Mouse (Mus musculus) c-Kit-positive CD71-positive TER-119-positive erythroid progenitor cells, embryonic 14.5 days (primary cell): ENCODE measurements around the gene Itgb4.

Experiments
- DNase-seq: peaks from one replicate; pipeline ENCODE4 v3.0.0-alpha.2; 2013; ENCODE audit warnings: low spot score

Itgb4 gene

DNA sequence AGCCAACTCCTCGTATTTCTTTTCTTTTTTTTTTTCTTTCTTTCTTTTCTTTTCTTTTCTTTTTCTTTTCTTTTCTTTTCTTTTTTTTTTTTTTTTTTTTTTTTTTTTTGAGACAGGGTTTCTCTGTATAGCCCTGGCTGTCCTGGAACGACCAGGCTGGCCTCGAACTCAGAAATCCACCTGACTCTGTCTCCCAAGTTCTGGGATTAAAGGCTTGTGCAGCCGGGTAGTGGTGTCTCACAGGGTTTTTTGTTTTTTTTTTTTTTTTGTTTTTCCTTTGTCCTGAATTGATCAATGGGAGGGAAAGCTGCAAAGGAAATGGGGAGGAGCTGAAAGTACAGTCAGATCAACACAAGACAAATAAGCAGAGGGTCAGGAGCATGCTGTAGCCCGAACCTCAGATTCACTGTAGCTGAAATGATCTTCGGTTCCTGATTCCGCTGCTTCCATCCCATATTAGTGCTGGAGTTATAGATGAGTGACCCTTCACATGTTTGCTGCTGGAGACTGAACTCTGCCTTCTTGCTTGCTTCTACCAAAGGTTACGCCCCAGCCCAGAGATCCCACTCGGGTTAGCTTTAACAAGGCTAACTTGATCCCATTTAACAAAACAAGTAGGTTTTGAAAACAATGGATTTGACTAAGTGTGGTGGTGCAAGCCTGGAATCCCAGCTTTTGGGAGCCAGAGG is 53.8 kb downstream of the Itgb4 start:
- DNase-seq, result no peak

DNA sequence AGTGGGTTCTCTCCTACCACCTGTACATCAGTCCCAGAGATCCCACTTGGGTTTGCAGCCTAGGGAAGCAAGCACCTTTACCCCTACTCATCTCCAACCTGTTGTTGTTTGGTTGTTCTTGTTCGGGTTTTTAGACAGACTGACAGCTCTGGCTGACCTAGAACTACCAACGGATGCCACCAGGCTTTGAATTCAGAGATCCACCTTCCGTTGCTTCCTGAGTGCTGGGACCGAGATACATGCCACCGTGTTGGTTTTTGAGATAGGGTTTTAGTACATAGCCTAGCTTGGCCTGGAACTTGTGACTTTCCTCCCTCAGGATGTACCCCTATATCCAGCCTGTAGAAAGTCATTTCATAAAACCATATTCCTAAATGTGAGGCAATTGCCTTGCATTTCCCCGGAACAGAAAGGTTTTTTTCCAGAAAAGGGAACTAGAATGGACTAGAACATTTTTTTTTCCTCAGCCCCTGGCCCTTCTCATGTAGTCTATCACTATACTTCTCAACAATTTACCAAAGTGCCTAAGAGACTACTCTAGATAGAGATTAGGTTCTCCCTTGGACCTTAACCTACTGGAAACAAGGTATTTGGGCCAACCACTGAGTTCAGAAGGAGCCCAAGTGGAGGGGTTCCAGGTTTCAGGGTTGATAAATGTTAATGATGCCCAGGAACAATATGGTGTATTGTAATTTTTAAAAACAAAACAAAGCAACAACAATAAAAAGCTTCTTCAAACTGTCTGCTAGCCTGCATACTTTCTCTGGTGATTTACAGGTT is 54.8 kb downstream of the Itgb4 start:
- DNase-seq, result no peak

DNA sequence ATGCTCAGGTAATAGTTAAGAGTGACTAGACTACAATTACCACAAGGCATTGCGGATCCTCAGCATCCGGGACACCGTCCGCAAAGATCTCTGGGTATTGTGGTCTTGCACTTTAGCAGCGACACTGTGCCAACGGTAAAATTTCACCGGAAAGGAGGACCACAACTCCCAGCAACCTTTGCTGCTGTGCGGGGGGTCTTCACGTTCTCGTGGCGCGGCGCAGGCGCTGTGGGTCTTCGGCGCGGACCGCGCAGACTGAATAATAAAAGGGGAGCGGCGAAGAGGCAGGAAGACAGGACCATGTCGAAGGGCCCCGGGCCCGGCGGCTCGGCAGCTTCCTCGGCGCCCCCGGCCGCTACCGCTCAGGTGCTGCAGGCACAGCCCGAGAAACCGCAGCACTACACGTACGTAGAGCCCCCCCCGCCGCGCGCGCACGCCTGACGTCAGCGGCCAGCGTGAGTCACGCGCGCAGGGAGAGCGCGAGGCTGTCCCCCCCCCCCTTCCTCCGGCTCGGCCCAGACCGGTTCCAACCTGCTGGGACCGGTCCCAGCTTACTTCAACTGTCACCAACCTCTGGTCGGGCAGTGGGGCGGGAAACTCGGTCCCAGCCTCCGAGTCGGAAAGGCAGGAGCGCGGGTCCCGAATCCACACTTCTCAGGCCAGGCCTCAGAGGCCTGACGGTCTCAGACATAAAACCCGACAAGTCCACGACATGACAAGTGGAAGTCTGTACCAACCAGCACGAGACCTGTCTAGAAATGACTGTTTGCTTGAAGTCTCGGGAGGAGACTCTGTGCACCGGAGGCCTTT is 55.8 kb downstream of the Itgb4 start, which contains the start of gene Unk:
TSS of gene Unk (plus strand) at position 235 of the 810 bp plus-strand sequence.
- peak; percentile 94 for DNase-seq

DNA sequence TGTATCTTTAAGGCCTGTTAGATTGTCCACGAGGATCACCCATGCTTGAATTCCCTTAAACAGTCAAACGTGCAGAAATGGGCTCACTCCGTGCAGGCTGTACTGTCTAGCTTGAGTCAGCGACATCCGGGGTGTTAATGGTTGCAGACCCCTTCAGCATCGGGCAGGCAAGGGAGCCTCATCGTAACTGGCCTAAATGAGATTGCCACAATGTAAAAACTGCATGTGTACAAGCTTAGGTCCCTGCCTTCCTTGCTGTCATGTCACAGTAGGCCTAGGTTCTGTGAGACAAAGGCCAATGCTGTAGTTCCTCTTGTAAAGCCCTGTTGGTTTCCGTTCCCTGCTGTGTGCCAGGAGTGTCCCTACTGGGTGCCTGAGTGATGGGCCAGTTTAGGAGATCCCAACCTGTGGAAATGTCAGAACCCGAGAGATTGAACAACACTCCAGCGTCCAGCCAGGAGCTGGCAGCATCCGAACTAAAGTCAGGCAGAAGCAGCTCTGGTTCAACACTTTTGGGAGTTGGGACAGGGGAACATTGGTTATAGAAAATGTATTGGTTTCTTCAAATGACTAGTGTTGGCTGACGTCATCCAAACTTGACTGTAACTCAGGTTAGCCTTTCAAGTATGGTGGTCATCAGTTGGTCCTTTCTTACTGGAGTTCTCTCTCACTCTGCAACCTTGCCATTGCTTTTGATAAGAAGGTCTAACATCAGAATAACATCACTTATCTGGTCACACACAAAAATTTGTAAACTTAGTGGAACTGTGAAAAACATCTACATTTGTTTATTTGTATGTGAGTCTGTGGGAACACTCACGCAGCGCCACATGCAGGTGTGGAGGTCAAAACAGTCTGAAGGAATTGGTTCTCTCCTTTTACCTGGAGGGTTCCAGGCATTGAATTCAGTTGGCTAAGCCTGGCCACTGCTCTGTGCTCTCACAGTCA is 56.7 kb downstream of the Itgb4 start:
- DNase-seq, result no peak

DNA sequence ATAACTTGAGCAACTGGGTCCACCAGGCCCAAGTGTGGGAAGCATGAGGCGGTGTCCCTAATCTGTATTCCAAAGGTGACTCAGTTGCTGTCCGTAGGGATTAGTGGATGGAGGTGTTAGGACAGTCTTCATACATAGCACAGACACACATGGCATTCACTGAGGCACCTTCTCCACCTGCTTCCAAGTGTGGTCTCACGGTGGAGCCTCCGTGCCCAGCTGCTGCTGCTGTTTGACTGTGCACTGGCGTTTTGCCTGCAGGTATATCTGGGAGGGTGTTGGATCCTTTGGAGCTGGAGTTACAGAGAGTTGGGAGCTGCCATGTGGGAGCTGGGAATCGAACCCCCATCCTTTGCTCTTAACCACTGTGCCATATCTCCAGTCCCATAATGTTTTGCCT is 60.1 kb downstream of the Itgb4 start:
- DNase-seq, result no peak

DNA sequence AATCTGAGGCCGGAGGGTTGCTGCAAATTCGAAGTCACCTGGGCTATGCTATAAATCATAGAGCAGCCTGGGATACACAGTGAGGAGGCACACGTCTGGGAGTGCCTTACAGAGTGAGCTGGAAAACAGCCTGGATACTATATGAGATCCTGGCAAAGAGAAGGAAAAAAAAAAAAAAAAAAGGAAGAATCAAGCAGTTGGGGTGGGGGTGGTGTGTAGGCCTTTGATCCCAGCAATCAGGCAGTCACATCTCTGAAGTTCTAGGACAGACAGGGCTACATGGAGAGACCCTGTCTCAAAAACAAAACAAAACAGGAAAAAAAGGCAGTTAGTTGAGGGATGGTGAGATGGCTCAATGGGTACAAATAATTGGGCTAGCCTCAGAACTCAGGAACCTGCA is 62.2 kb downstream of the Itgb4 start:
- no peak for DNase-seq

- no peak for DNase-seq
These were observed 63.3 kb downstream of the Itgb4 start for GRCm38 (mm10) chr11:116037826-116038225.

GRCm38 (mm10) chr11:116040593-116040992 is 66.1 kb downstream of the Itgb4 start:
- no peak for DNase-seq

DNA sequence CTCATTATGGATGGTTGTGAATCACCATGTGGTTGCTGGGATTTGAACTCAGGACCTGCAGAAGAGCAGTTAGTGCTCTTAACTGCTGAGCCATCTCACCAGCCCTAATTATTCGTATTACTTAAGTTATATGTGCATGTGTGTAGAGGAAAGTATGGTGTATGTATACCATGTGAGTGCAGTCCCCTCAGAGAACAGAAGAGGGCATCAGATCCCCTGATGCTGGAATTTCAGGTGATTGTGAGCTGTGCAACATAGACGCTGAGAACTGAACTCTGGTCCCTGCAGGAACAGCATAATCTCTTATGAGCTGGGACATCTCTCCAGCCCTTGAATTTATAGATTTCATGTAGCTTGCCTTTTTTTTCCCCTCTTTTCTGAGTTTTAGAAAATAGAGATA is 67.3 kb downstream of the Itgb4 start:
- DNase-seq, result no peak

GRCm38 (mm10) chr11:116042372-116043138 is 68.0 kb downstream of the Itgb4 start:
- DNase-seq, result no peak

GRCm38 (mm10) chr11:116043286-116043685 is 68.8 kb downstream of the Itgb4 start:
- DNase-seq, result no peak

DNA sequence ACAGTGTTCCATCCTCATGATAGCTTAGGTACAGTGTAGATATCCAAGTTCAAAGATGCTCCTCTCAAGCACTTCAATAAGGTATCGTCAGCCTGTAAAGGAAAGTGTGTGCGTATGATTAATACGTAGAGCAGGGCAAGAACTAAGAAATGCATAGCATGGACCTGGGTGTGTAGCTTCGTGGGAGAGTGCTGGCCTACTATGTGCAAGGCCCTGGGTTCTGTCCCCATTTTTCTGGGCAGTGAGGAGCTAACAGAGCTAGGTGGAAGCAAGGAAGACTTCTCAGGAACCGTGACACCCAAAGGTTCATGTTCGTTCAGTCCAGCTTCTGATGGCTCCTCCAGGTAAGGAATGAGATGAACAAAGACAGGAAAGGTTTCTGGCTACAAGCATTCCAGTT is 70.7 kb downstream of the Itgb4 start:
- DNase-seq, result no peak

DNA sequence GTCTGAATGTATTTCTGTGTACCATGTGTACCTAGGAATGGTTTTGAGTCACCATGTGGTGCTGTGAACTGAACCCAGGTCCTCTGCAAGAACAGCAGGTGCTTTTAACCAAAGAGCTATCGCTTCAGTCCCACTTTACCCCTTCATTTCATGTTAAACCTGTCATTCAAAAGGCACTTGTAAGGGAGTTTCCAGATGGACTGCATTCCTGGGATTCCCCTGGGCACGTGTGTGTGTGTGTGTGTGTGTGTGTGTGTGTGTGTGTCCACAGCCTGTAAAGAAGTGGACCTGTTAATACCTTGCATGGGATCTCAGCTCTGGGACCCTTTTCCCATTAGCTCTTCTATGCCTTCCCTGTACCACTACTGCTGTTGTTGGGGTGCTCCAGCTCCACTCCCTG is 75.1 kb downstream of the Itgb4 start:
- no peak for DNase-seq

DNA sequence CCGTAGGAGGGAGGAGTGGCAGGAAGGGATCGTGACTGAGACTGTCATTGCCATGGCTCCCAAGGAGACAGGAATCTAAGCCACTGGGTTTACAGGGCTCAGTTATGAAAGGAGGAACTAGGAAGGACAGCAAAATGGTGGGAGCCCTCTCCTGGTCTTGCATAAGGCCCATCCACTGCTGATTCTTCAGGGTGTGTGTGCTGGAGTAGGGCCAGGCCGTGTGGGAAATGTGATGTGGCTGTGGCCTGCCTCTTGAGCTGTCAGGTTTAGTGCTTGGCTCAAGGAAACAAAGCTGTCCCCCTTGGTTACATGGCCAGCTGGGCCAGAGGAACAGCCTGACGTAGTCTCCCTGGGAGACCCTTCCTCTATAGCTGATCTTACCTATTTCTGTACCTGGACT is 75.7 kb downstream of the Itgb4 start:
- DNase-seq, result no peak

DNA sequence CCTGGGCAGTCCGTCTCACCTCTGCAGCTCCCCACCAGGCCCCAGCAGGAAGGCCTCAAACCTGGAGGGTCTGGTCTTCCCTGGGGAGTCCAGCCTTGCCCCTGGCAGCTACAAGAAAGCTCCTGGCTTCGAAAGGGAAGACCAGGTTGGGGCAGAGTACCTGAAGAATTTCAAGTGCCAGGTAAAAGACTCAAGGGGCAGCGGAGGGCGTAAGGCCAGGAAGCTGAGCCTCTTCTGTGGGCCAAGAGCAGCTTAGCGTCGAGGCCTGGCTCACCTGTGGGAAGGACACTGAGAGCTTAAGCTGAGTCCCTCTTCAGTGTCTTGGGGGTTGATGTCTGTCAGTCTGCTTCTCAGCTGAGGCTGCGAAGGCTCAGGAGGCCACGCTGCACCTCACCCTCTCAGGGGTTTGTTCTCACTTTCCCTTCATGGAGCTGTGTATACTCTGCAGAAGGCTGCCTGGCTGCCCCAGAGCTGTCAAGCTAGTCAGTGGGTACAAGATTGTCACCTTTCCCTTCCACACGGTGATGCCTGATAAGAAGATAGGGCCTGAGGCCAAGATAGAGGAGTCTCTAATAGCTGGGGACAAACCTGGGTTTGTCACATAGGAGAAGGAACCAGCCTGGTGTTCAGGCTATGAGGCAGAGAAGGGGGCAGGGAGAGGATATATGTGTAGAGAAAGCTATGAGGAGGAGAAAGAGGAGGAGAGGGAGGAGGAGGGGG is 79.2 kb downstream of the Itgb4 start:
- DNase-seq, result no peak

GRCm38 (mm10) chr11:116055873-116056272 is 81.4 kb downstream of the Itgb4 start:
- no peak for DNase-seq

- peak; percentile 62 for DNase-seq
These were observed 82.8 kb downstream of the Itgb4 start for GRCm38 (mm10) chr11:116057237-116057881.
